Mouse (Mus musculus) ES-E14 (cell line): Measurements from ENCODE around the gene Per1. TPM values are rescaled to one million over a fixed set of nuclear protein-coding genes. Genes with fewer than 3 reads are reported as not detected.
A peak's percentile ranks its signal among the peaks of the same experiment; 100 is the strongest.

Experiments
- DNase-seq: peaks from one replicate; pipeline ENCODE4 v3.0.0-alpha.2; 2013; ENCODE audit warnings: low read depth, low spot score
- H3K27ac ChIP-seq: 2 replicates; pipeline ENCODE4 v1.5.1; 2012; ENCODE audit warnings: low read depth, mild to moderate bottlenecking, low read length, moderate library complexity, mixed read lengths; ENCODE audit not compliant: poor library complexity, insufficient read depth, severe bottlenecking
- H3K36me3 ChIP-seq: 2 replicates; pipeline ENCODE4 v1.6.1; 2012; ENCODE audit warnings: mild to moderate bottlenecking, low read length, moderate library complexity, mixed read lengths; ENCODE audit not compliant: control insufficient read depth, poor library complexity, insufficient read depth, severe bottlenecking
- H3K4me1 ChIP-seq, 2 experiments: fragments of 150-350 bp in 1 of 2; sonication (generic) in 1 of 2; 2 replicates each; pipeline ENCODE4 v1.6.1; 2012; ENCODE audit warnings: low read length in 2 of 2, mild to moderate bottlenecking in 1 of 2, mixed read lengths in 1 of 2; ENCODE audit not compliant: control insufficient read depth in 2 of 2, insufficient read depth in 2 of 2, poor library complexity in 1 of 2
- H3K4me3 ChIP-seq, 2 experiments: fragments of 150-350 bp in 1 of 2; sonication (generic) in 1 of 2; 2 replicates each; pipeline ENCODE4 v1.5.1; 2012; ENCODE audit warnings: low read length in 2 of 2, low read depth in 1 of 2, mild to moderate bottlenecking in 1 of 2, mixed read lengths in 1 of 2; ENCODE audit not compliant: insufficient read depth in 1 of 2, poor library complexity in 1 of 2, severe bottlenecking in 1 of 2
- H3K9ac ChIP-seq: 2 replicates; pipeline ENCODE4 v1.6.1; 2012; ENCODE audit warnings: low read depth, mild to moderate bottlenecking, low read length, mixed read lengths; ENCODE audit not compliant: poor library complexity, insufficient read depth, severe bottlenecking
- H3K9me3 ChIP-seq: fragments of 150-350 bp; sonication (generic); 2 replicates; pipeline ENCODE4 v1.6.1; 2012; ENCODE audit warnings: low read depth, mild to moderate bottlenecking, low read length; ENCODE audit not compliant: control insufficient read depth, insufficient read depth
- CHD2 ChIP-seq: IDR thresholded peaks from 2 replicates; pipeline ENCODE4 v1.6.1; 2014; ENCODE audit warnings: mild to moderate bottlenecking, low read depth, low read length, inconsistent platforms
- HCFC1 ChIP-seq: IDR thresholded peaks from 2 replicates; pipeline ENCODE4 v1.6.1; 2012; ENCODE audit warnings: low read length, inconsistent platforms, borderline replicate concordance; ENCODE audit not compliant: insufficient read depth
- MAFK ChIP-seq: IDR thresholded peaks from 2 replicates; pipeline ENCODE4 v1.6.1; 2014; ENCODE audit warnings: mild to moderate bottlenecking, low read depth, low read length, inconsistent platforms; ENCODE audit not compliant: insufficient read depth
- ZC3H11A ChIP-seq: IDR thresholded peaks from 2 replicates; pipeline ENCODE4 v1.6.1; 2012; ENCODE audit warnings: low read depth, mild to moderate bottlenecking, inconsistent platforms, low read length, borderline replicate concordance
- ZNF384 ChIP-seq: IDR thresholded peaks from 2 replicates; pipeline ENCODE4 v1.6.1; 2012; ENCODE audit warnings: low read depth, low read length, inconsistent platforms
- in situ Hi-C, 2 experiments: fragments of 600-800 bp; cut with MboI; formaldehyde crosslinking; loops; one replicate each; pipeline ENCODE4 v1.15.1; 2025; ENCODE audit warnings: low sequenced_read_pairs in 2 of 2, inconsistent platforms in 1 of 2; ENCODE audit not compliant: unreplicated experiment in 2 of 2
- total RNA-seq: library from RNA; depleted of rRNA; stranded (reverse); fragments of 300-350 nt; gene quantifications from 2 replicates; pipeline ENCODE4 v1.2.3, GENCODE M21; 2012

Gene Per1
- total RNA-seq, 1 experiment: 6.0 TPM

- in situ Hi-C loops: no loop called here
- peak overlapping the region; percentile 69 to 80 for H3K4me3 ChIP-seq
- H3K4me1 ChIP-seq: peaks cover 5 to 8% of the 10 kb centered on the region in 2 experiments; a peak in 2 of 4 replicates
- H3K36me3 ChIP-seq: no peaks in the 10 kb centered on the region
- no peak for DNase-seq
- H3K9me3 ChIP-seq: no peaks in the 10 kb centered on the region
- H3K27ac ChIP-seq: no peak overlapping the region
- no peak for TF ChIP-seq HCFC1
- no peak for TF ChIP-seq ZNF384
- H3K9ac ChIP-seq: peak overlapping the region; percentile 79
These were observed 23.8 kb upstream of the Per1 start for GRCm38 (mm10) chr11:69071262-69071661.

GRCm38 (mm10) chr11:69072234-69072633, 22.8 kb upstream of the Per1 start:
- H3K9ac ChIP-seq: 0 out of 2 replicates have a peak overlapping the region, but pooled peaks have one; percentile 53
- DNase-seq: no peak
- no peaks in the 10 kb centered on the region for H3K9me3 ChIP-seq
- no peak overlapping the region for H3K4me3 ChIP-seq
- H3K4me1 ChIP-seq: peaks cover 2 to 8% of the 10 kb centered on the region in 2 experiments; a peak in 2 of 4 replicates
- TF ChIP-seq CHD2 (no peak), ZNF384 (no peak), MAFK (no peak), HCFC1 (no peak), ZC3H11A (no peak)
- no peak overlapping the region for H3K27ac ChIP-seq
- in situ Hi-C loops: no loop called here
- no peaks in the 10 kb centered on the region for H3K36me3 ChIP-seq

DNA sequence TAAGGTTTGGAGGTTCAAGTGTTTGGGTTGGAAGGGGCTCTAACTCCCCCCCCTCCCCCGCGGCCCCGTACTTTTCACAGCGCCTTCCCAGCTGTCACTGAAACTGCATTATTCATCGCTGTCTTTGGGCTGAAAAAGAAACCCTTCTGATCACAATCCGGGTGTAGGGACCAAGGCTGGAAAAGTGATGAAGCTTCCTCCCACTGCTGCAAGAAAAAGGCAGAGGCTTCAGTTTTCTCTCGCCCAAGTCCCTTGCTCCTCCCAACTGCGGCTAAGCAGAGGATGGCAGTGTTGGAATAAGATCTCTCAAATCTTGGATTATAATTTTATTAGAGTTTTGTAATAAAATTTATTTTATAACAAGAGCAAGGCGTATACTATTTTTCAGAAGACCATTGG, 22.4 kb upstream of the Per1 start:
- DNase-seq: no peak
- Histone ChIP-seq H3K4me1 (peaks cover 0 to 11% of the 10 kb centered on the region in 2 experiments; a peak in 2 of 4 replicates), H3K27ac (peak overlapping the region; percentile 38; the same call in 1 of the 2 replicates), H3K36me3 (no peaks in the 10 kb centered on the region), H3K4me3 (peak overlapping the region; percentile 1 to 19; a peak in 3 of 4 replicates), H3K9ac (peak overlapping the region; percentile 53; the same call in 1 of the 2 replicates), H3K9me3 (no peaks in the 10 kb centered on the region)
- TF ChIP-seq ZNF384: no peak
- in situ Hi-C loops: no loop called here

DNA sequence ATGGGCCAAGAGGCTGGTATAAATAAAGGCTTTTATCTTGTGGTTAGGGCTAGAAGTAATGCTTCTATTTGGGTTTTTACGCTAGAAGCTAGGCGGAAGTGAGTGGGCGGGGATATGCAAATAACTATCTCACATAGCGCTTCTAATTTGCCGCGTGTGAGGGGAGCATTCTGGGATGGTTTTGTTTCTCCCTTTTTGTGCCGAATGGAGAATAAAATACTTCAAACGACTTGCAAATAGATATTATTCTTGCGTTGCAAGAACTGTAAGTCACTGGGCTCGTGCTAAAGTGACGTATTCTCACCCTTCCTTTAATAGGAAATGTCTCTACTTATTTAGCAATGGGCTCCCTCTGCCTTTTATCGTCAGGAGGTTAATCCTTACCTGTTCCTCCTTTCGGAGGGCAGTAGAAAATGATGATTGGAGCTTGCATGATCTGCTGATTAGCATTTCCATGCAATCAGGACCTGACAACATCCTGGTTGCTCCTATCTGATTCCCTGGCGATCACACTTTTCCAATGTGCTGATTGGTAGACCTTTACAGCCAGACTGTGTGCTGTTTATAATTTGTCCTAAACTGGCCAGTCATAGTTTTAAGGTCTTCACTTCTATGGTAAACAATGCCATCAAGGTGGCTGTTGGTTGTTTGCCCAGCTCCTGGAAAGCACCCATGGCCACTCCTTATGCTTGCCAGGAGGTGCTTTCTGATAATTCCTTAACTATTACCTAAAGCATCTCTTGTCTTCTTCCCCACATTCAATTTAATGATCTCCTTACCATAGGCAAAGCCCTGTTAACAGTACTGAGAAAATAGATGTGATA, 21.7 kb upstream of the Per1 start:
- in situ Hi-C loops: no loop called here
- Histone ChIP-seq H3K36me3 (no peaks in the 10 kb centered on the region), H3K4me1 (peaks cover 0 to 12% of the 10 kb centered on the region in 2 experiments; a peak in 2 of 4 replicates), H3K9ac (peak overlapping the region; percentile 63; the same call in 1 of the 2 replicates), H3K9me3 (no peaks in the 10 kb centered on the region), H3K4me3 (peak overlapping the region in 1 of 2 experiments; percentile 1; a peak in 2 of 4 replicates), H3K27ac (no peak overlapping the region; the same call in 1 of the 2 replicates)
- TF ChIP-seq ZNF384 (no peak), MAFK (peak; percentile 55), CHD2 (peak; percentile 53; the same call in 1 of the 2 replicates), ZC3H11A (no peak), HCFC1 (peak; percentile 86)
- DNase-seq: peak; percentile 93
